Mouse (Mus musculus): ENCODE results near the gene Olfr64. TPM values are rescaled to one million over a fixed set of nuclear protein-coding genes. Genes with fewer than 3 reads are reported as not detected.

Gene Olfr64
- total and polyA plus RNA-seq, 3 experiments: not detected

GRCm38 (mm10) chr7:103843034-103843433, 51.3 kb downstream of the Olfr64 start, which contains the start of gene Hbb-bh1:
TSS of gene Hbb-bh1 (minus strand) at chr7:103843164.
- no peaks in the 10 kb centered on the region for H3K27me3 ChIP-seq (ENCODE audit: control insufficient read depth in 1 of 2, insufficient read depth in 2 of 2, low read length in 2 of 2)
- H3K27ac ChIP-seq (ENCODE audit: control insufficient read depth, low read depth, low read length): no peak within 1 kb of the TSS
- H3K79me2 ChIP-seq (ENCODE audit: control insufficient read depth, insufficient read depth, low read length, poor library complexity): no peaks in the 10 kb centered on the region
- H3K9me3 ChIP-seq (replicated peaks; ENCODE audit: insufficient read depth, low read length): no peaks in the 10 kb centered on the region
- TF ChIP-seq MYC (IDR thresholded peaks at IDR 0.05; ENCODE audit: low read depth, low read length) (no peak), ELF1 (IDR thresholded peaks at IDR 0.05; ENCODE audit: low read depth, low read length) (no peak), ETS1 (IDR thresholded peaks at IDR 0.05; ENCODE audit: low read depth, low read length) (no peak), NELFE (IDR thresholded peaks at IDR 0.05; ENCODE audit: low read depth, low read length) (no peak), ZMIZ1 (IDR thresholded peaks at IDR 0.05; ENCODE audit: low read depth, low read length) (no peak), MAFK (IDR thresholded peaks at IDR 0.05; ENCODE audit: borderline replicate concordance, low read depth, low read length) (no peak), ZKSCAN1 (IDR thresholded peaks at IDR 0.05; ENCODE audit: low read depth, low read length) (no peak), MAX (IDR thresholded peaks at IDR 0.05; ENCODE audit: low read length) (no peak)
- no peak within 1 kb of the TSS for H3K9ac ChIP-seq (ENCODE audit: control insufficient read depth, low read depth, low read length, poor library complexity, severe bottlenecking)
- H3K36me3 ChIP-seq (ENCODE audit: control insufficient read depth in 1 of 2, insufficient read depth in 2 of 2, low read length in 2 of 2): peaks cover 0 to 4% of the 10 kb centered on the region in 2 experiments; a peak in 2 of 4 replicates
- DNase-seq (ENCODE audit: low read depth, low spot score): no peak
- H3K4me1 ChIP-seq (ENCODE audit: control insufficient read depth in 1 of 2, insufficient read depth in 2 of 2, low read length in 2 of 2): peaks cover 7 to 12% of the 10 kb centered on the region in 2 experiments
- H3K4me3 ChIP-seq (ENCODE audit: control insufficient read depth in 1 of 2, insufficient read depth in 1 of 2, low read depth in 2 of 2, low read length in 2 of 2): no peak within 1 kb of the TSS

DNA sequence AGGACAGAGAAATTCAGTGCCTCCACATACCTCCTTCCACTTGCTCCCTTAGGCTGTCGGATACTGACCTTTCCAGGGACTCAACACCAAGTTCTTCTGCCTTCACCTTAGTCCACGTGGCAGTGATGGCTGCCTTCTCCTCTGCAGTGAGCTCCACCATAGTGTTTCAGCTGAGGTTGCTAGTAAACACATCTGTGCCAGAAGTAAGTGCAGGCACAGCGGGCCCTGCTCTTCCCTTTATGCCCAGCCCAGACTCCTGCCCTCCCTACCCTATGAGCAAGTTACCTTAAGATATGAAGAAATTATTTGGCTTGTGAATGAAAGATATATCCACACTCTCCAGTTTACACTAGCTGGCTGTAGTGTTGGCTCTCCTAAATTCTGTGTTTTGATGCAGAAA, 54.0 kb downstream of the Olfr64 start, which contains the start of gene Hbb-bh2:
Gene Hbb-bh2 (minus strand): TSS at position 253 of the 400 bp plus-strand sequence.
- H3K36me3 ChIP-seq (ENCODE audit: control insufficient read depth in 1 of 2, insufficient read depth in 2 of 2, low read length in 2 of 2): peaks cover 0 to 4% of the 10 kb centered on the region in 2 experiments; a peak in 2 of 4 replicates
- TF ChIP-seq RCOR1 (IDR thresholded peaks at IDR 0.05; ENCODE audit: low read depth, low read length) (no peak), ELF1 (IDR thresholded peaks at IDR 0.05; ENCODE audit: low read depth, low read length) (no peak), CHD2 (IDR thresholded peaks at IDR 0.05; ENCODE audit: low read length) (no peak), POLR2A (IDR thresholded peaks at IDR 0.05; ENCODE audit: control insufficient read depth in 1 of 2, insufficient read depth in 1 of 2, low read depth in 1 of 2, low read length in 2 of 2, poor library complexity in 1 of 2) (no peak), RAD21 (IDR thresholded peaks at IDR 0.05; ENCODE audit: low read depth, low read length) (no peak), MXI1 (IDR thresholded peaks at IDR 0.05; ENCODE audit: low read depth, low read length) (no peak)
- peaks cover 7 to 12% of the 10 kb centered on the region in 2 experiments for H3K4me1 ChIP-seq (ENCODE audit: control insufficient read depth in 1 of 2, insufficient read depth in 2 of 2, low read length in 2 of 2)
- DNase-seq (ENCODE audit: low read depth, low spot score): no peak
- no peak within 1 kb of the TSS for H3K9ac ChIP-seq (ENCODE audit: control insufficient read depth, low read depth, low read length, poor library complexity, severe bottlenecking)
- no peaks in the 10 kb centered on the region for H3K9me3 ChIP-seq (replicated peaks; ENCODE audit: insufficient read depth, low read length)
- no peak within 1 kb of the TSS for H3K27ac ChIP-seq (ENCODE audit: control insufficient read depth, low read depth, low read length)
- no peaks in the 10 kb centered on the region for H3K79me2 ChIP-seq (ENCODE audit: control insufficient read depth, insufficient read depth, low read length, poor library complexity)
- H3K27me3 ChIP-seq (ENCODE audit: control insufficient read depth in 1 of 2, insufficient read depth in 2 of 2, low read length in 2 of 2): no peaks in the 10 kb centered on the region
- H3K4me3 ChIP-seq (ENCODE audit: control insufficient read depth in 1 of 2, insufficient read depth in 1 of 2, low read depth in 2 of 2, low read length in 2 of 2): no peak within 1 kb of the TSS

Other genes starting within 250 kb of the Olfr64 start
Only the 30 nearest of the 33 such genes appear.
- not detected in 2 replicates for gene Olfr623, start 230.8 kb downstream of the Olfr64 start, total RNA-seq (2012; rRNA removed)
- gene Olfr623, start 230.8 kb downstream of the Olfr64 start, polyA plus RNA-seq (2012; ENCODE audit: insufficient read depth in 1 of 2, insufficient read length in 2 of 2, low read depth in 1 of 2, low replicate concordance in 2 of 2, missing spikeins in 1 of 2): not detected
- gene Olfr624, start 223.3 kb downstream of the Olfr64 start, total RNA-seq (2012; rRNA removed): under 0.01 TPM in 1 of 2 replicates, not detected in the other
- under 1 TPM in 1 of 2 experiments, not detected in 1; 0.04 TPM for gene Olfr624, start 223.3 kb downstream of the Olfr64 start, polyA plus RNA-seq (2012; ENCODE audit: insufficient read depth in 1 of 2, insufficient read length in 2 of 2, low read depth in 1 of 2, low replicate concordance in 2 of 2, missing spikeins in 1 of 2)
- not detected in 2 replicates for gene Olfr625-ps1, start 211.8 kb downstream of the Olfr64 start, total RNA-seq (2012; rRNA removed)
- gene Olfr625-ps1, start 211.8 kb downstream of the Olfr64 start, polyA plus RNA-seq (2012; ENCODE audit: insufficient read depth in 1 of 2, insufficient read length in 2 of 2, low read depth in 1 of 2, low replicate concordance in 2 of 2, missing spikeins in 1 of 2): not detected
- not detected in 2 replicates for gene Olfr243, start 179.8 kb downstream of the Olfr64 start, total RNA-seq (2012; rRNA removed)
- gene Olfr243, start 179.8 kb downstream of the Olfr64 start, polyA plus RNA-seq (2012; ENCODE audit: insufficient read depth in 1 of 2, insufficient read length in 2 of 2, low read depth in 1 of 2, low replicate concordance in 2 of 2, missing spikeins in 1 of 2): not detected
- gene Olfr628, start 164.1 kb downstream of the Olfr64 start, total RNA-seq (2012; rRNA removed): not detected in 2 replicates
- not detected for gene Olfr628, start 164.1 kb downstream of the Olfr64 start, polyA plus RNA-seq (2012; ENCODE audit: insufficient read depth in 1 of 2, insufficient read length in 2 of 2, low read depth in 1 of 2, low replicate concordance in 2 of 2, missing spikeins in 1 of 2)
- not detected in 2 replicates for gene Olfr629, start 149.5 kb downstream of the Olfr64 start, total RNA-seq (2012; rRNA removed)
- gene Olfr629, start 149.5 kb downstream of the Olfr64 start, polyA plus RNA-seq (2012; ENCODE audit: insufficient read depth in 1 of 2, insufficient read length in 2 of 2, low read depth in 1 of 2, low replicate concordance in 2 of 2, missing spikeins in 1 of 2): not detected
- not detected in 2 replicates for gene Olfr630, start 137.2 kb downstream of the Olfr64 start, total RNA-seq (2012; rRNA removed)
- gene Olfr630, start 137.2 kb downstream of the Olfr64 start, polyA plus RNA-seq (2012; ENCODE audit: insufficient read depth in 1 of 2, insufficient read length in 2 of 2, low read depth in 1 of 2, low replicate concordance in 2 of 2, missing spikeins in 1 of 2): not detected
- gene Olfr69, start 122.9 kb downstream of the Olfr64 start, total RNA-seq (2012; rRNA removed): not detected in 2 replicates
- not detected for gene Olfr69, start 122.9 kb downstream of the Olfr64 start, polyA plus RNA-seq (2012; ENCODE audit: insufficient read depth in 1 of 2, insufficient read length in 2 of 2, low read depth in 1 of 2, low replicate concordance in 2 of 2, missing spikeins in 1 of 2)
- not detected in 2 replicates for gene Olfr68, start 114.8 kb downstream of the Olfr64 start, total RNA-seq (2012; rRNA removed)
- gene Olfr68, start 114.8 kb downstream of the Olfr64 start, polyA plus RNA-seq (2012; ENCODE audit: insufficient read depth in 1 of 2, insufficient read length in 2 of 2, low read depth in 1 of 2, low replicate concordance in 2 of 2, missing spikeins in 1 of 2): not detected
- not detected in 2 replicates for gene Olfr67, start 102.7 kb downstream of the Olfr64 start, total RNA-seq (2012; rRNA removed)
- gene Olfr67, start 102.7 kb downstream of the Olfr64 start, polyA plus RNA-seq (2012; ENCODE audit: insufficient read depth in 1 of 2, insufficient read length in 2 of 2, low read depth in 1 of 2, low replicate concordance in 2 of 2, missing spikeins in 1 of 2): not detected
- gene Hbb-bt, start 80.5 kb downstream of the Olfr64 start, total RNA-seq (2012; rRNA removed): 120 and 191 TPM in 2 replicates
- gene Hbb-bt, start 80.5 kb downstream of the Olfr64 start, polyA plus RNA-seq (2012; ENCODE audit: insufficient read depth in 1 of 2, insufficient read length in 2 of 2, low read depth in 1 of 2, low replicate concordance in 2 of 2, missing spikeins in 1 of 2): 100 to 1,000 TPM in 1 of 2 experiments, not detected in 1; 118 TPM
- 79.0 and 138 TPM in 2 replicates for gene Hbb-bs, start 66.4 kb downstream of the Olfr64 start, total RNA-seq (2012; rRNA removed)
- 100 to 1,000 TPM in 1 of 2 experiments, not detected in 1; 208 TPM for gene Hbb-bs, start 66.4 kb downstream of the Olfr64 start, polyA plus RNA-seq (2012; ENCODE audit: insufficient read depth in 1 of 2, insufficient read length in 2 of 2, low read depth in 1 of 2, low replicate concordance in 2 of 2, missing spikeins in 1 of 2)
- not detected in 2 replicates for gene Hbb-bh2, start 54.0 kb downstream of the Olfr64 start, total RNA-seq (2012; rRNA removed)
- gene Hbb-bh2, start 54.0 kb downstream of the Olfr64 start, polyA plus RNA-seq (2012; ENCODE audit: insufficient read depth in 1 of 2, insufficient read length in 2 of 2, low read depth in 1 of 2, low replicate concordance in 2 of 2, missing spikeins in 1 of 2): not detected
- gene Hbb-bh1, start 51.3 kb downstream of the Olfr64 start, total RNA-seq (2012; rRNA removed): not detected in 2 replicates
- gene Hbb-bh1, start 51.3 kb downstream of the Olfr64 start, polyA plus RNA-seq (2012; ENCODE audit: insufficient read depth in 1 of 2, insufficient read length in 2 of 2, low read depth in 1 of 2, low replicate concordance in 2 of 2, missing spikeins in 1 of 2): under 1 TPM in 1 of 2 experiments, not detected in 1; 0.15 TPM
- gene Hbb-y, start 41.3 kb downstream of the Olfr64 start, total RNA-seq (2012; rRNA removed): not detected in 2 replicates
- gene Hbb-y, start 41.3 kb downstream of the Olfr64 start, polyA plus RNA-seq (2012; ENCODE audit: insufficient read depth in 1 of 2, insufficient read length in 2 of 2, low read depth in 1 of 2, low replicate concordance in 2 of 2, missing spikeins in 1 of 2): under 1 TPM in 1 of 2 experiments, not detected in 1; 0.11 TPM
- not detected in 2 replicates for gene Olfr66, start 8.2 kb downstream of the Olfr64 start, total RNA-seq (2012; rRNA removed)
- not detected for gene Olfr66, start 8.2 kb downstream of the Olfr64 start, polyA plus RNA-seq (2012; ENCODE audit: insufficient read depth in 1 of 2, insufficient read length in 2 of 2, low read depth in 1 of 2, low replicate concordance in 2 of 2, missing spikeins in 1 of 2)
- gene Olfr65, start 9.0 kb upstream of the Olfr64 start, total RNA-seq (2012; rRNA removed): not detected in 2 replicates
- gene Olfr65, start 9.0 kb upstream of the Olfr64 start, polyA plus RNA-seq (2012; ENCODE audit: insufficient read depth in 1 of 2, insufficient read length in 2 of 2, low read depth in 1 of 2, low replicate concordance in 2 of 2, missing spikeins in 1 of 2): not detected
- gene Olfr631, start 34.3 kb upstream of the Olfr64 start, total RNA-seq (2012; rRNA removed): not detected in 2 replicates
- gene Olfr631, start 34.3 kb upstream of the Olfr64 start, polyA plus RNA-seq (2012; ENCODE audit: insufficient read depth in 1 of 2, insufficient read length in 2 of 2, low read depth in 1 of 2, low replicate concordance in 2 of 2, missing spikeins in 1 of 2): not detected
- gene Olfr632, start 39.9 kb upstream of the Olfr64 start, total RNA-seq (2012; rRNA removed): not detected in 2 replicates
- gene Olfr632, start 39.9 kb upstream of the Olfr64 start, polyA plus RNA-seq (2012; ENCODE audit: insufficient read depth in 1 of 2, insufficient read length in 2 of 2, low read depth in 1 of 2, low replicate concordance in 2 of 2, missing spikeins in 1 of 2): not detected
- gene Olfr633, start 50.0 kb upstream of the Olfr64 start, total RNA-seq (2012; rRNA removed): not detected in 2 replicates
- gene Olfr633, start 50.0 kb upstream of the Olfr64 start, polyA plus RNA-seq (2012; ENCODE audit: insufficient read depth in 1 of 2, insufficient read length in 2 of 2, low read depth in 1 of 2, low replicate concordance in 2 of 2, missing spikeins in 1 of 2): not detected
- not detected in 2 replicates for gene Olfr635, start 76.7 kb upstream of the Olfr64 start, total RNA-seq (2012; rRNA removed)
- not detected for gene Olfr635, start 76.7 kb upstream of the Olfr64 start, polyA plus RNA-seq (2012; ENCODE audit: insufficient read depth in 1 of 2, insufficient read length in 2 of 2, low read depth in 1 of 2, low replicate concordance in 2 of 2, missing spikeins in 1 of 2)
- not detected in 2 replicates for gene Olfr638, start 104.3 kb upstream of the Olfr64 start, total RNA-seq (2012; rRNA removed)
- not detected for gene Olfr638, start 104.3 kb upstream of the Olfr64 start, polyA plus RNA-seq (2012; ENCODE audit: insufficient read depth in 1 of 2, insufficient read length in 2 of 2, low read depth in 1 of 2, low replicate concordance in 2 of 2, missing spikeins in 1 of 2)
- gene Olfr639, start 122.8 kb upstream of the Olfr64 start, total RNA-seq (2012; rRNA removed): not detected in 2 replicates
- gene Olfr639, start 122.8 kb upstream of the Olfr64 start, polyA plus RNA-seq (2012; ENCODE audit: insufficient read depth in 1 of 2, insufficient read length in 2 of 2, low read depth in 1 of 2, low replicate concordance in 2 of 2, missing spikeins in 1 of 2): under 1 TPM in 1 of 2 experiments, not detected in 1; 0.03 TPM
- not detected in 2 replicates for gene Olfr640, start 131.1 kb upstream of the Olfr64 start, total RNA-seq (2012; rRNA removed)
- not detected for gene Olfr640, start 131.1 kb upstream of the Olfr64 start, polyA plus RNA-seq (2012; ENCODE audit: insufficient read depth in 1 of 2, insufficient read length in 2 of 2, low read depth in 1 of 2, low replicate concordance in 2 of 2, missing spikeins in 1 of 2)
- gene Olfr641, start 141.0 kb upstream of the Olfr64 start, total RNA-seq (2012; rRNA removed): not detected in 2 replicates
- gene Olfr641, start 141.0 kb upstream of the Olfr64 start, polyA plus RNA-seq (2012; ENCODE audit: insufficient read depth in 1 of 2, insufficient read length in 2 of 2, low read depth in 1 of 2, low replicate concordance in 2 of 2, missing spikeins in 1 of 2): not detected
- gene Olfr642, start 158.2 kb upstream of the Olfr64 start, total RNA-seq (2012; rRNA removed): not detected in 2 replicates
- not detected for gene Olfr642, start 158.2 kb upstream of the Olfr64 start, polyA plus RNA-seq (2012; ENCODE audit: insufficient read depth in 1 of 2, insufficient read length in 2 of 2, low read depth in 1 of 2, low replicate concordance in 2 of 2, missing spikeins in 1 of 2)
- gene 4930516K23Rik, start 167.0 kb upstream of the Olfr64 start, total RNA-seq (2012; rRNA removed): not detected in 2 replicates
- gene 4930516K23Rik, start 167.0 kb upstream of the Olfr64 start, polyA plus RNA-seq (2012; ENCODE audit: insufficient read depth in 1 of 2, insufficient read length in 2 of 2, low read depth in 1 of 2, low replicate concordance in 2 of 2, missing spikeins in 1 of 2): not detected
- gene Olfr644, start 177.4 kb upstream of the Olfr64 start, total RNA-seq (2012; rRNA removed): not detected in 2 replicates
- gene Olfr644, start 177.4 kb upstream of the Olfr64 start, polyA plus RNA-seq (2012; ENCODE audit: insufficient read depth in 1 of 2, insufficient read length in 2 of 2, low read depth in 1 of 2, low replicate concordance in 2 of 2, missing spikeins in 1 of 2): not detected
- gene Olfr645, start 191.0 kb upstream of the Olfr64 start, total RNA-seq (2012; rRNA removed): not detected in 2 replicates
- gene Olfr645, start 191.0 kb upstream of the Olfr64 start, polyA plus RNA-seq (2012; ENCODE audit: insufficient read depth in 1 of 2, insufficient read length in 2 of 2, low read depth in 1 of 2, low replicate concordance in 2 of 2, missing spikeins in 1 of 2): not detected
- gene Olfr646, start 210.4 kb upstream of the Olfr64 start, total RNA-seq (2012; rRNA removed): not detected in 2 replicates
- gene Olfr646, start 210.4 kb upstream of the Olfr64 start, polyA plus RNA-seq (2012; ENCODE audit: insufficient read depth in 1 of 2, insufficient read length in 2 of 2, low read depth in 1 of 2, low replicate concordance in 2 of 2, missing spikeins in 1 of 2): not detected